Mouse (Mus musculus) ES-Bruce4 (cell line): ENCODE data around the gene Adamtsl1.

Source experiments
- CTCF ChIP-seq: IDR thresholded peaks from one replicate; pipeline ENCODE4 v1.8.1; 2011; ENCODE audit warnings: low read depth, low read length
- POLR2A ChIP-seq: IDR thresholded peaks from one replicate; pipeline ENCODE4 v1.8.1; 2011; ENCODE audit warnings: low read length; ENCODE audit not compliant: insufficient read depth

- TF ChIP-seq POLR2A (no peak), CTCF (no peak)
Measured at GRCm38 (mm10) chr4:85507491-85507890, 6.5 kb upstream of the Adamtsl1 start.
